Mouse (Mus musculus) thymus, postnatal 25 days (tissue): ENCODE measurements around the gene Prkra.

ENCODE experiments used
- DNase-seq: peaks from one replicate; pipeline ENCODE4 v3.0.0; 2022

Gene Prkra

GRCm38 (mm10) chr2:76647883-76648570 is at the start of gene Prkra, which contains the start of gene Pjvk:
TSS of gene Prkra (minus strand) at chr2:76648015.
TSS of gene Pjvk (plus strand) at chr2:76648476.
- DNase-seq, result peak; percentile 92

GRCm38 (mm10) chr2:76695290-76695689 is 47.5 kb upstream of the Prkra start:
- no peak for DNase-seq

GRCm38 (mm10) chr2:76693765-76694164 is 46.0 kb upstream of the Prkra start:
- DNase-seq, result no peak

GRCm38 (mm10) chr2:76690436-76691204 is 42.8 kb upstream of the Prkra start:
- no peak for DNase-seq

GRCm38 (mm10) chr2:76688162-76688561 is 40.3 kb upstream of the Prkra start:
- no peak for DNase-seq

- no peak for DNase-seq
Measured at GRCm38 (mm10) chr2:76687608-76688007, 39.8 kb upstream of the Prkra start.

- no peak for DNase-seq
Measured at GRCm38 (mm10) chr2:76686986-76687385, 39.2 kb upstream of the Prkra start.

GRCm38 (mm10) chr2:76682301-76682700 is 34.5 kb upstream of the Prkra start:
- DNase-seq, result no peak

- no peak for DNase-seq
Measured at GRCm38 (mm10) chr2:76676401-76677226, 28.8 kb upstream of the Prkra start.

- no peak for DNase-seq
Measured at GRCm38 (mm10) chr2:76675949-76676348, 28.1 kb upstream of the Prkra start.

GRCm38 (mm10) chr2:76675451-76675850 is 27.6 kb upstream of the Prkra start:
- DNase-seq, result peak; percentile 29

- peak; percentile 78 for DNase-seq
Measured at GRCm38 (mm10) chr2:76674725-76675427, 27.1 kb upstream of the Prkra start, which contains the start of gene Plekha3. TSS of gene Plekha3 (plus strand) at chr2:76675281.

- peak; percentile 70 for DNase-seq
Measured at GRCm38 (mm10) chr2:76673472-76674081, 25.8 kb upstream of the Prkra start.

- DNase-seq, result peak; percentile 88
Measured at GRCm38 (mm10) chr2:76672966-76673392, 25.2 kb upstream of the Prkra start, which contains the start of gene Fkbp7. TSS of gene Fkbp7 (minus strand) at chr2:76673116.

GRCm38 (mm10) chr2:76672134-76672745 is 24.4 kb upstream of the Prkra start:
- DNase-seq, result no peak

- DNase-seq, result no peak
Measured at GRCm38 (mm10) chr2:76671641-76672040, 23.8 kb upstream of the Prkra start.

- DNase-seq, result no peak
Measured at GRCm38 (mm10) chr2:76667200-76667599, 19.4 kb upstream of the Prkra start.

- no peak for DNase-seq
Measured at GRCm38 (mm10) chr2:76665531-76665930, 17.7 kb upstream of the Prkra start.

- DNase-seq, result no peak
Measured at GRCm38 (mm10) chr2:76659419-76659818, 11.6 kb upstream of the Prkra start.

- no peak for DNase-seq
Measured at GRCm38 (mm10) chr2:76658551-76658950, 10.7 kb upstream of the Prkra start.

GRCm38 (mm10) chr2:76655982-76656381 is 8.2 kb upstream of the Prkra start:
- DNase-seq, result no peak

GRCm38 (mm10) chr2:76655444-76655843 is 7.6 kb upstream of the Prkra start:
- no peak for DNase-seq
